Mouse (Mus musculus): Measurements from ENCODE around the gene Cenpn. TPM values are rescaled to one million over a fixed set of nuclear protein-coding genes. Genes with fewer than 3 reads are reported as not detected.

Gene Cenpn
- polyA plus RNA-seq, 1 experiment from 2014 or later, result 34.0 TPM

DNA sequence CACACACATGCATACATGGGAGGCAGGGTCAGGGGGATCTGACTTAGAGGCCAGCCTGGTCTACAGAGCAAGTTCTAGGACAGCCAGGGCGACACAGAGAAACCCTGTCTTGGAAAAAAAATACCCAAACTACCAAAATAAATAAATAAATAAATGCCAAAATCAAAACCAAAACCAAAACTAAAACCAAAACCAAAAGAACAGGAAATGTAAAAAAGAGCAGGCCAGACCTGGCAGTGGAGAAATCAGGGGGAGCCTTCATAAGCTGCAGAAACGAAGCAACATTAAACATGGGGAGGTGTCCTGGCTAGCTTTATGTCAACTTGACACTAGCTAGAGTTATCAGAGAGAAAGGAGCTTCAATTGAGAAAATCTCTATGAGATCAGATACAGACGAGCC lies 29.4 kb upstream of the Cenpn start:
- 76% methylated on average over 3 of the region's 3 CpGs for WGBS (ENCODE audit: insufficient replicate concordance)
- Histone ChIP-seq H3K27ac (ENCODE audit: low read depth, low read length) (no peak overlapping the region), H3K9ac (ENCODE audit: low read depth, low read length) (no peak overlapping the region), H3K27me3 (ENCODE audit: control insufficient read depth, insufficient read depth, low read length) (no peaks in the 10 kb centered on the region), H3K36me3 (ENCODE audit: control insufficient read depth, insufficient read depth, low read length) (peaks cover 8% of the 10 kb centered on the region), H3K4me3 (ENCODE audit: low read depth, low read length) (no peak overlapping the region), H3K4me1 (ENCODE audit: control insufficient read depth, insufficient read depth, low read length) (no peaks in the 10 kb centered on the region), H3K4me2 (no peak overlapping the region), H3K9me3 (replicated peaks; ENCODE audit: control insufficient read depth, low read length) (peaks cover 3% of the 10 kb centered on the region)
- no peak for ATAC-seq (replicated peaks; ENCODE audit: insufficient number of reproducible peaks, low FRiP score, low TSS enrichment)

DNA sequence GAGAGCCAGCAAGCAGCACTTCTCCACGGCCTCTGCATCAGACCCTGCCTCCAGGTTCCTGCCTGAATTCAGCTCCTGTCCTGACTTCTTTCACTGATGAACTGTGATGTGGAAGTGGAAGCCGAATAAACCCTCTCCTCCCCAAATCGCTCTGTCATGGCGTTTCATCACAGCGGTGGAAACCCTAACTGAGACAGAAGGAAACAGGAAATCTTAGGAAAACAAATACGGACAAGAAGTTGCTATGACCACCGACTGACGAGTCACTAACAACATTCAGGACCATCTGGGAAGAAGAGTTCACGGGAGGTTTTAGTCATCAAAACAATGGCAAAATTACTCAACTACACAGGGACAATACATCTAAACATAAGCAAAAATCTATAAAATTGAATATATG lies 28.9 kb upstream of the Cenpn start:
- H3K9me3 ChIP-seq (replicated peaks; ENCODE audit: control insufficient read depth, low read length), result peaks cover 3% of the 10 kb centered on the region
- H3K27me3 ChIP-seq (ENCODE audit: control insufficient read depth, insufficient read depth, low read length), result no peaks in the 10 kb centered on the region
- H3K36me3 ChIP-seq (ENCODE audit: control insufficient read depth, insufficient read depth, low read length), result peaks cover 7% of the 10 kb centered on the region
- no peak for ATAC-seq (replicated peaks; ENCODE audit: insufficient number of reproducible peaks, low FRiP score, low TSS enrichment)
- 70% methylated on average over 9 of the region's 9 CpGs for WGBS (ENCODE audit: insufficient replicate concordance)
- no peak overlapping the region for H3K4me3 ChIP-seq (ENCODE audit: low read depth, low read length)
- H3K27ac ChIP-seq (ENCODE audit: low read depth, low read length), result no peak overlapping the region
- H3K9ac ChIP-seq (ENCODE audit: low read depth, low read length), result no peak overlapping the region
- no peak overlapping the region for H3K4me2 ChIP-seq
- H3K4me1 ChIP-seq (ENCODE audit: control insufficient read depth, insufficient read depth, low read length), result no peaks in the 10 kb centered on the region

DNA sequence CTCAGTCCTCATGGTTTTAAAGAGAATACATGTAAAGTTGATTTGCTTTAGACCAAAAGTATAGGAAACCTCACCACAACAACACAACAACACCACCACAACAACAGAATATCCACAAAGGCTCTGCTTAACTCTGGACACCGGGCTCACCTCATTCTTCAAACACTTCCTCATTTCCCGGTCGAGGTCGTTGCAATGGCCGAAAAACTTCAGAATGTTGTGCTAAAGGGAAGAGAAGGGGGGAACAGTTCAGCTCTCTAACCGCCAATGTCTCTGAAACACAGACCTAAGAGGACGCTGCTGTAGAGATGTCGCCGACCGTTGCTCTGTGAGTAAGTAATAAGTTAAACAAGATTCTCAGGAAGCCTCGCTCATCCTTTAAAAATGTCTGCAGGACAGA lies 27.6 kb upstream of the Cenpn start:
- 90% methylated on average over 11 of the region's 11 CpGs for WGBS (ENCODE audit: insufficient replicate concordance)
- Histone ChIP-seq H3K36me3 (ENCODE audit: control insufficient read depth, insufficient read depth, low read length) (peaks cover 4% of the 10 kb centered on the region), H3K27ac (ENCODE audit: low read depth, low read length) (no peak overlapping the region), H3K4me1 (ENCODE audit: control insufficient read depth, insufficient read depth, low read length) (no peaks in the 10 kb centered on the region), H3K27me3 (ENCODE audit: control insufficient read depth, insufficient read depth, low read length) (no peaks in the 10 kb centered on the region), H3K9ac (ENCODE audit: low read depth, low read length) (no peak overlapping the region), H3K9me3 (replicated peaks; ENCODE audit: control insufficient read depth, low read length) (peaks cover 3% of the 10 kb centered on the region), H3K4me3 (ENCODE audit: low read depth, low read length) (no peak overlapping the region), H3K4me2 (no peak overlapping the region)
- ATAC-seq (replicated peaks; ENCODE audit: insufficient number of reproducible peaks, low FRiP score, low TSS enrichment), result no peak

DNA sequence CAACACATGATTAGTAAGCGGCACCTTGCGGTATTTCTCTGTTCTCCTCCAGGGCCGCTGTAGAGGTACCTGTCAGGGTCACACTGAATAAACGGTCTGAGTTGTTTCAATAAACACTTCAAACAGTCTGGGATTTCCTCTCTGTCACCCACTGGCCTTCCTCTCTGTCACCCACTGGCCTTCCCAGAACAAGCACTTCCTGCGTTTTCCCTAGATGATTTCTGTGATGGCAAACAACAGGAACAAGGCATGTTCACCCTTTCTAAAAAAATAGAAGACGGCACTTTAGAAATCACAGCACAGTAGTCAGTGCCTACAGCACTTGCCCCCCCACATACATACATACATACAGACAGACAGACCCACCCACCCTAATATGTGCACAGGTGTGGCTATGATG lies 26.0 kb upstream of the Cenpn start:
- H3K9me3 ChIP-seq (replicated peaks; ENCODE audit: control insufficient read depth, low read length), result peaks cover 3% of the 10 kb centered on the region
- ATAC-seq (replicated peaks; ENCODE audit: insufficient number of reproducible peaks, low FRiP score, low TSS enrichment), result no peak
- H3K27ac ChIP-seq (ENCODE audit: low read depth, low read length), result no peak overlapping the region
- H3K4me3 ChIP-seq (ENCODE audit: low read depth, low read length), result no peak overlapping the region
- no peak overlapping the region for H3K4me2 ChIP-seq
- H3K9ac ChIP-seq (ENCODE audit: low read depth, low read length), result no peak overlapping the region
- H3K4me1 ChIP-seq (ENCODE audit: control insufficient read depth, insufficient read depth, low read length), result no peaks in the 10 kb centered on the region
- H3K27me3 ChIP-seq (ENCODE audit: control insufficient read depth, insufficient read depth, low read length), result no peaks in the 10 kb centered on the region
- peaks cover 4% of the 10 kb centered on the region for H3K36me3 ChIP-seq (ENCODE audit: control insufficient read depth, insufficient read depth, low read length)
- 88% methylated on average over 6 of the region's 6 CpGs for WGBS (ENCODE audit: insufficient replicate concordance)

DNA sequence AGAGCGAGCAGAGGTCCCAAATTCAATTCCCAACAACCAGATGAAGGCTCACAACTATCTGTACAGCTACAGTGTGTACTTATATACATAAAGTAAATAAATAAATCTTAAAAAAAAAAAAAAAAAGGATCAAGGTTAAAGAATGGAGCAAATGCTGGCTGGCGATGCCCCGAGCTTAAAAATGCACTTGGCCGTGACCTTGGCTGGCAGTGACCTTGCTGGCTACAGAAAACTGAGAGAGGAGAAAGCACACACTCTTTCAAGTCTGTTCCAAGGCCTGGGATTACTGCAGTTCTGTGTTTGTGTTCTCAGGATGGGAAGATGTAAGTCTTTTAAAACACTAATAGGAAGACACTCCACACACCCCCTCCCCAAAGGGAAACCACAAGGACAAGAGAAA lies 16.8 kb upstream of the Cenpn start:
- 0 out of 2 replicates have a peak, but pooled peaks cover 3% of the 10 kb centered on the region for H3K36me3 ChIP-seq (ENCODE audit: control insufficient read depth, insufficient read depth, low read length)

GRCm38 (mm10) chr8:116905252-116905651 lies 16.3 kb upstream of the Cenpn start:
- 90% methylated on average over 4 of the region's 4 CpGs for WGBS (ENCODE audit: insufficient replicate concordance)
- no peaks in the 10 kb centered on the region for H3K4me1 ChIP-seq (ENCODE audit: control insufficient read depth, insufficient read depth, low read length)
- H3K27me3 ChIP-seq (ENCODE audit: control insufficient read depth, insufficient read depth, low read length), result no peaks in the 10 kb centered on the region
- H3K4me2 ChIP-seq, result no peak overlapping the region
- H3K4me3 ChIP-seq (ENCODE audit: low read depth, low read length), result no peak overlapping the region
- no peak overlapping the region for H3K9ac ChIP-seq (ENCODE audit: low read depth, low read length)
- ATAC-seq (replicated peaks; ENCODE audit: insufficient number of reproducible peaks, low FRiP score, low TSS enrichment), result no peak
- H3K9me3 ChIP-seq (replicated peaks; ENCODE audit: control insufficient read depth, low read length), result no peaks in the 10 kb centered on the region; the same call in 1 of the 2 replicates
- H3K27ac ChIP-seq (ENCODE audit: low read depth, low read length), result no peak overlapping the region
- H3K36me3 ChIP-seq (ENCODE audit: control insufficient read depth, insufficient read depth, low read length), result 0 out of 2 replicates have a peak, but pooled peaks cover 7% of the 10 kb centered on the region

More for the DNA sequence above, 16.8 kb upstream of the Cenpn start:
- Histone ChIP-seq H3K4me3 (ENCODE audit: low read depth, low read length) (no peak overlapping the region), H3K9me3 (replicated peaks; ENCODE audit: control insufficient read depth, low read length) (no peaks in the 10 kb centered on the region; the same call in 1 of the 2 replicates), H3K4me2 (no peak overlapping the region), H3K9ac (ENCODE audit: low read depth, low read length) (no peak overlapping the region), H3K27me3 (ENCODE audit: control insufficient read depth, insufficient read depth, low read length) (no peaks in the 10 kb centered on the region), H3K4me1 (ENCODE audit: control insufficient read depth, insufficient read depth, low read length) (no peaks in the 10 kb centered on the region), H3K27ac (ENCODE audit: low read depth, low read length) (no peak overlapping the region)
- ATAC-seq (replicated peaks; ENCODE audit: insufficient number of reproducible peaks, low FRiP score, low TSS enrichment), result no peak
- 83% methylated on average over 4 of the region's 4 CpGs for WGBS (ENCODE audit: insufficient replicate concordance)

- no peaks in the 10 kb centered on the region for H3K27me3 ChIP-seq (ENCODE audit: control insufficient read depth, insufficient read depth, low read length)
- no peak for ATAC-seq (replicated peaks; ENCODE audit: insufficient number of reproducible peaks, low FRiP score, low TSS enrichment)
- H3K27ac ChIP-seq (ENCODE audit: low read depth, low read length), result no peak overlapping the region
- no peak overlapping the region for H3K4me3 ChIP-seq (ENCODE audit: low read depth, low read length)
- no peak overlapping the region for H3K4me2 ChIP-seq
- H3K4me1 ChIP-seq (ENCODE audit: control insufficient read depth, insufficient read depth, low read length), result no peaks in the 10 kb centered on the region
- H3K9ac ChIP-seq (ENCODE audit: low read depth, low read length), result no peak overlapping the region
- no peaks in the 10 kb centered on the region; the same call in 1 of the 2 replicates for H3K9me3 ChIP-seq (replicated peaks; ENCODE audit: control insufficient read depth, low read length)
- 96% methylated on average over 4 of the region's 4 CpGs for WGBS (ENCODE audit: insufficient replicate concordance)
- H3K36me3 ChIP-seq (ENCODE audit: control insufficient read depth, insufficient read depth, low read length), result 0 out of 2 replicates have a peak, but pooled peaks cover 7% of the 10 kb centered on the region
Measured at GRCm38 (mm10) chr8:116905836-116906235, 15.7 kb upstream of the Cenpn start.

DNA sequence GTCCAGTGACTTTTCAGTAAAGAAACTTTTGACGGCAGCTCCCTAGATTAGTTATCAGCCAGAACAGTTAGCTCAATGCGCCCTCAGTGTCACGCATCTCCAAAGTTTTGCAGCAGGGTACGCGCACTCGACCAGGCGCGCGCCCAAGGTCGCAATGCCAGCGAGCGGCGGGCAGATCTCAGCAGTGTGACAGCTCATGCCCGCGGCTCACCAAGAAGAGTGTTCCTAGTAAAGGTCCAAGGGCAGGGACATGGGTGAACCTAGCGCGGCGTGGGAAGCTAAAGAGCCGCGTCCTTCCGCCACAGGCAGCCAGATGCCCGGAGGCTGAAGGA lies 559 bp upstream of the Cenpn start:
- no peaks in the 10 kb centered on the region for H3K27me3 ChIP-seq (ENCODE audit: control insufficient read depth, insufficient read depth, low read length)
- H3K27ac ChIP-seq (ENCODE audit: low read depth, low read length), result peak overlapping the region; percentile 84
- H3K4me1 ChIP-seq (ENCODE audit: control insufficient read depth, insufficient read depth, low read length), result no peaks in the 10 kb centered on the region; the same call in 1 of the 2 replicates
- peak overlapping the region; percentile 77 for H3K4me3 ChIP-seq (ENCODE audit: low read depth, low read length)
- no peaks in the 10 kb centered on the region; the same call in none of the 2 replicates for H3K36me3 ChIP-seq (ENCODE audit: control insufficient read depth, insufficient read depth, low read length)
- H3K9ac ChIP-seq (ENCODE audit: low read depth, low read length), result peak overlapping the region; percentile 76
- peak; percentile 60 for ATAC-seq (replicated peaks; ENCODE audit: insufficient number of reproducible peaks, low FRiP score, low TSS enrichment)
- H3K9me3 ChIP-seq (replicated peaks; ENCODE audit: control insufficient read depth, low read length), result no peaks in the 10 kb centered on the region
- peak overlapping the region; percentile 65 for H3K4me2 ChIP-seq
- WGBS (ENCODE audit: insufficient replicate concordance), result 0% methylated on average over 22 of the region's 22 CpGs

GRCm38 (mm10) chr8:116922060-116922757 lies 679 bp downstream of the Cenpn start:
- peak overlapping the region; percentile 35; the same call in 1 of the 2 replicates for H3K27ac ChIP-seq (ENCODE audit: low read depth, low read length)
- H3K9ac ChIP-seq (ENCODE audit: low read depth, low read length), result peak overlapping the region; percentile 76
- WGBS (ENCODE audit: insufficient replicate concordance), result 29% methylated on average over 17 of the region's 17 CpGs
- peak overlapping the region; percentile 65 for H3K4me2 ChIP-seq
- H3K27me3 ChIP-seq (ENCODE audit: control insufficient read depth, insufficient read depth, low read length), result no peaks in the 10 kb centered on the region
- H3K36me3 ChIP-seq (ENCODE audit: control insufficient read depth, insufficient read depth, low read length), result no peaks in the 10 kb centered on the region
- ATAC-seq (replicated peaks; ENCODE audit: insufficient number of reproducible peaks, low FRiP score, low TSS enrichment), result no peak
- H3K9me3 ChIP-seq (replicated peaks; ENCODE audit: control insufficient read depth, low read length), result no peaks in the 10 kb centered on the region
- no peaks in the 10 kb centered on the region; the same call in 1 of the 2 replicates for H3K4me1 ChIP-seq (ENCODE audit: control insufficient read depth, insufficient read depth, low read length)
- H3K4me3 ChIP-seq (ENCODE audit: low read depth, low read length), result peak overlapping the region; percentile 77

Measured in heart, embryonic 11.5 days (tissue).